Mouse (Mus musculus): ENCODE results near the gene Fgfr2. TPM values are rescaled to one million over a fixed set of nuclear protein-coding genes. Genes with fewer than 3 reads are reported as not detected.

Gene Fgfr2
- polyA plus RNA-seq, 1 experiment from 2014 or later: 110 TPM

DNA sequence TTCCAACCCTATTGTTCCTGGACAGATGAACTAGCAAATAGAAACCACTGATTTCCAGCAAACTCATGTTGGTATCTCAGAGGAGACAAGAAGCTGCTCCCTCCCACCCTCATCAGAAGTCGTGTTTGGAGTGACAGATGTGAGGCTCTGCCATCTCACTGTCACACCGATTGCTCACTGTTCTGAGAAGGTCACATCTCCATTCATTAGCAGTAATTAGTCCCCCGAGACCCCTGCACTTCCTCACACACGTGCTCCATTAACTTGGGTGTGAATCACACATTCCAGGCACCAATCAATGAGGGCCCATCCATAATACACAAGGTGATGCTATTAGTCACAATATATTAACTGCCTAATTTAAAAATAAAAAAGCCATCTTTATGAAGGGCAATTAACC lies 497.0 kb downstream of the Fgfr2 start:
- no peak overlapping the region for H3K27ac ChIP-seq (ENCODE audit: low read length)
- H3K4me3 ChIP-seq (ENCODE audit: low read depth, low read length): no peak overlapping the region
- no peak overlapping the region for H3K4me2 ChIP-seq (replicated peaks; ENCODE audit: low read depth, low read length)
- WGBS: 65% methylated on average over 4 of the region's 4 CpGs
- DNase-seq (ENCODE audit: low spot score) (no peak), ATAC-seq (no peak)
- no peaks in the 10 kb centered on the region for H3K36me3 ChIP-seq (ENCODE audit: insufficient read depth, low read length)
- H3K4me1 ChIP-seq (ENCODE audit: insufficient read depth, low read depth, low read length): no peaks in the 10 kb centered on the region
- no peaks in the 10 kb centered on the region for H3K27me3 ChIP-seq (replicated peaks; ENCODE audit: insufficient read depth, low read length)
- no peak for TF ChIP-seq EP300 (IDR thresholded peaks at IDR 0.05)
- TF ChIP-seq CTCF (IDR thresholded peaks at IDR 0.05): no peak
- H3K9me3 ChIP-seq (ENCODE audit: low read length): no peaks in the 10 kb centered on the region
- no peak overlapping the region for H3K9ac ChIP-seq (replicated peaks; ENCODE audit: low read depth)

DNA sequence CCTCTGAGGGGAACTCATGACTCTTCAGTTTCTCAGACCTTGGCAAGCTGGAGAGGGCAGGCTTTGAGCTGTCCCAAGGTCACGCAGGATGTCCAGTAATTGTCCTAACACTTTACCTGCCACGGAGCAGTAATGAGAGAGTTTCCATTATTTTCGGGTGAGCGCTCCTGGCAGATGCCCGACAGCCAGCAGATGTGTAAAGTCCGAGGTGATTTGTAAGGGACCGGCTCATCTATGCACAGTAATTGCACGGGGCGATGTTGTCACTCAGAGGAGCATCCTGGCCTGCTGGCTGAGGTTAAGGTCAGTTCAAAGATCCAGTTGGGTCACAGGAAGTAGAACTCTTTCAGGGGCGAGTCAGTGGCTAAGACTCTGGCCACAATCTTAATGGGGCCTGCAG lies 499.0 kb downstream of the Fgfr2 start:
- Histone ChIP-seq H3K4me2 (replicated peaks; ENCODE audit: low read depth, low read length) (no peak overlapping the region), H3K9me3 (ENCODE audit: low read length) (no peaks in the 10 kb centered on the region), H3K4me1 (ENCODE audit: insufficient read depth, low read depth, low read length) (no peaks in the 10 kb centered on the region), H3K27ac (ENCODE audit: low read length) (no peak overlapping the region), H3K4me3 (ENCODE audit: low read depth, low read length) (no peak overlapping the region), H3K9ac (replicated peaks; ENCODE audit: low read depth) (no peak overlapping the region), H3K36me3 (ENCODE audit: insufficient read depth, low read length) (no peaks in the 10 kb centered on the region), H3K27me3 (replicated peaks; ENCODE audit: insufficient read depth, low read length) (no peaks in the 10 kb centered on the region)
- 76% methylated on average over 10 of the region's 10 CpGs for WGBS
- no peak for DNase-seq (ENCODE audit: low spot score)
- TF ChIP-seq EP300 (IDR thresholded peaks at IDR 0.05) (no peak), CTCF (IDR thresholded peaks at IDR 0.05) (no peak)
- no peak for ATAC-seq

DNA sequence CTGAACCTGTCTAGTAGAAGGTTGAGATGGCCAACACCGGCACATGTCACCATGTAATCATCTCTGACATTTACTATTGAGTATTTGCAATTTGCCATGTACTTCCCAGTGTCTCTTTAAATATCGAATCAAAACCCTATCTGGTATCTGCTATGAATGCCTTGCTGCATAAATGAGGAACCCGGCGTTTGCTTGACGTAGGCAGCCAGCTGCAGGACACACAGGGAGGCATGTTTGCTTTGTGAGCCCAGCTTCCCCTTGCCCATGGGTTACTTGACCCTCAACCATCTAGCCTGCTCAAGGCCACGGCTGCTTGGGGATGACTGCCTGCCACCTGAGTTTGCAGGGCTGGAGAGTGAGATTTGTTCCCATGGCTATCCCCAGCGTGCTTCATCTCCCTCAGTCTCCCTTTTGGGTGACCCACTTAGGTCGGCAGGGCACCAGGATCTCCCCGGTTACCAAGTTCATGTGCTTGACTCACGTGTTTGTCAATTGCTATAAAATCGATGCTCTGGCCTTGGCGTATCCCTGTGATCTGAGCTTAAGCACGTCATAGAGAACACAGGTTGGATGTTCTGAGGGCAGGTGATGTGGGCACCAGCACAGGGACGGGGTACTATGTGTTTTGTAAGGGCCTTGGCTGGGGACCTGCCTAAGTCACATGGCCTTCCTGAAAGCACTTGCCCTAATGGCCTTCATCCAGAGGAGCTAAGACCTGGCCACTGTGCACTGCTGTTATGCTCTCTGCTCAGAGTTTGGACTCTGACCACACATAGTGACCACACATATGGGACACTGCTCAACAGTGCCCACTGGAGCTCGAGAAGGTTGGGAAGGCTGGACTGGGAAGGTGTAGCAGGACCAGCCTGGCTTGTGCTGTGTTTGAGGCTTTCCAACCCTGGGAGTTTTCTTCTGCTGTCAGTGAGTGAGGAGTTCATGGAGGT lies 502.9 kb downstream of the Fgfr2 start:
- no peak for ATAC-seq
- Histone ChIP-seq H3K9ac (replicated peaks; ENCODE audit: low read depth) (no peak overlapping the region), H3K36me3 (ENCODE audit: insufficient read depth, low read length) (no peaks in the 10 kb centered on the region), H3K4me3 (ENCODE audit: low read depth, low read length) (no peak overlapping the region), H3K9me3 (ENCODE audit: low read length) (no peaks in the 10 kb centered on the region), H3K27ac (ENCODE audit: low read length) (no peak overlapping the region), H3K4me1 (ENCODE audit: insufficient read depth, low read depth, low read length) (no peaks in the 10 kb centered on the region), H3K4me2 (replicated peaks; ENCODE audit: low read depth, low read length) (no peak overlapping the region), H3K27me3 (replicated peaks; ENCODE audit: insufficient read depth, low read length) (no peaks in the 10 kb centered on the region)
- WGBS: 82% methylated on average over 15 of the region's 15 CpGs
- TF ChIP-seq EP300 (IDR thresholded peaks at IDR 0.05) (no peak), CTCF (IDR thresholded peaks at IDR 0.05) (no peak)
- DNase-seq (ENCODE audit: low spot score): no peak

GRCm38 (mm10) chr7:132619549-132619948 lies 503.6 kb downstream of the Fgfr2 start:
- TF ChIP-seq CTCF (IDR thresholded peaks at IDR 0.05): no peak
- no peak for TF ChIP-seq EP300 (IDR thresholded peaks at IDR 0.05)

DNA sequence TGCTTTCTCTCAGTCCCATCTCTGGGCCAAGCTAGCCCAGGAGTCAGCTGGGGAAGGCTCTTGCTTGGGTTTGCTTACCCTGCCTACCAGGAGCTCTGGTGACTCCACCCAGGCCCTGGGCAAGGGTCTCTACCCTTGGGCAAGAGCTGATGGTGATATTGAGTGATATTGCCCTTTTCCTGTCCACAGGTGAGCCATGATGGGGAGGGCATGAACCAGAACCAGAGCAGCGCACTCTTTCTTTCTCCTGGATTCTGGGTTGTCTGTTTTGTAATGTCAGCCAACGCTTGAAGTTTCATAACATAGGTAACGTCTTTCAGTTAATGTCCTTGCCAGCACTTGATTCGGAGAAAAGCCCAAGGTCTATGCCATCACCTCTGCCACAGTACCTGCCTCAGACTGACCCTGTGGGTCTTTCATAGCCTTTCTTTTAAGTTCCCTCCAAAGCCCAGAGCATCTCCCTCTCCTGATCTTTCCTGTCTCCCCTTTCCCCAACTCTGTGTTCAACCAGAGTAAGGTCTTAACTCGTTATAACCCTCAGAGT lies 506.1 kb downstream of the Fgfr2 start:
- Histone ChIP-seq H3K4me3 (ENCODE audit: low read depth, low read length) (no peak overlapping the region), H3K4me2 (replicated peaks; ENCODE audit: low read depth, low read length) (no peak overlapping the region), H3K9me3 (ENCODE audit: low read length) (no peaks in the 10 kb centered on the region), H3K4me1 (ENCODE audit: insufficient read depth, low read depth, low read length) (no peaks in the 10 kb centered on the region), H3K27ac (ENCODE audit: low read length) (no peak overlapping the region), H3K9ac (replicated peaks; ENCODE audit: low read depth) (no peak overlapping the region), H3K36me3 (ENCODE audit: insufficient read depth, low read length) (no peaks in the 10 kb centered on the region), H3K27me3 (replicated peaks; ENCODE audit: insufficient read depth, low read length) (no peaks in the 10 kb centered on the region)
- DNase-seq (ENCODE audit: low spot score): no peak
- 87% methylated on average over 5 of the region's 5 CpGs for WGBS
- TF ChIP-seq CTCF (IDR thresholded peaks at IDR 0.05) (no peak), EP300 (IDR thresholded peaks at IDR 0.05) (no peak)
- ATAC-seq: no peak

More at GRCm38 (mm10) chr7:132619549-132619948, 503.6 kb downstream of the Fgfr2 start:
- no peak overlapping the region for H3K4me3 ChIP-seq (ENCODE audit: low read depth, low read length)
- ATAC-seq: no peak
- H3K4me1 ChIP-seq (ENCODE audit: insufficient read depth, low read depth, low read length): no peaks in the 10 kb centered on the region
- no peak overlapping the region for H3K27ac ChIP-seq (ENCODE audit: low read length)
- DNase-seq (ENCODE audit: low spot score): no peak
- no peak overlapping the region for H3K9ac ChIP-seq (replicated peaks; ENCODE audit: low read depth)
- H3K36me3 ChIP-seq (ENCODE audit: insufficient read depth, low read length): no peaks in the 10 kb centered on the region
- 93% methylated on average over 8 of the region's 8 CpGs for WGBS
- no peaks in the 10 kb centered on the region for H3K27me3 ChIP-seq (replicated peaks; ENCODE audit: insufficient read depth, low read length)
- H3K9me3 ChIP-seq (ENCODE audit: low read length): no peaks in the 10 kb centered on the region
- no peak overlapping the region for H3K4me2 ChIP-seq (replicated peaks; ENCODE audit: low read depth, low read length)

- Histone ChIP-seq H3K27ac (ENCODE audit: low read length) (no peak overlapping the region), H3K4me2 (replicated peaks; ENCODE audit: low read depth, low read length) (no peak overlapping the region), H3K36me3 (ENCODE audit: insufficient read depth, low read length) (no peaks in the 10 kb centered on the region), H3K9ac (replicated peaks; ENCODE audit: low read depth) (no peak overlapping the region), H3K4me3 (ENCODE audit: low read depth, low read length) (no peak overlapping the region), H3K27me3 (replicated peaks; ENCODE audit: insufficient read depth, low read length) (no peaks in the 10 kb centered on the region), H3K4me1 (ENCODE audit: insufficient read depth, low read depth, low read length) (no peaks in the 10 kb centered on the region), H3K9me3 (ENCODE audit: low read length) (no peaks in the 10 kb centered on the region)
- 68% methylated on average over 6 of the region's 6 CpGs for WGBS
- no peak for ATAC-seq
- DNase-seq (ENCODE audit: low spot score): no peak
- TF ChIP-seq CTCF (IDR thresholded peaks at IDR 0.05) (no peak), EP300 (IDR thresholded peaks at IDR 0.05) (no peak)
These were observed 506.8 kb downstream of the Fgfr2 start for GRCm38 (mm10) chr7:132616391-132616790.
